Mouse (Mus musculus) frontal cortex, postnatal 10 days (tissue): Measurements from ENCODE around the gene Fezf2.
A peak's percentile ranks its signal among the peaks of the same experiment; 100 is the strongest.

ENCODE experiments used
- DNase-seq, 2 experiments: peaks; one replicate each; pipeline ENCODE4 v3.0.0; 2022; ENCODE audit warnings: low spot score in 2 of 2, mixed read lengths in 1 of 2

Fezf2 gene

DNA sequence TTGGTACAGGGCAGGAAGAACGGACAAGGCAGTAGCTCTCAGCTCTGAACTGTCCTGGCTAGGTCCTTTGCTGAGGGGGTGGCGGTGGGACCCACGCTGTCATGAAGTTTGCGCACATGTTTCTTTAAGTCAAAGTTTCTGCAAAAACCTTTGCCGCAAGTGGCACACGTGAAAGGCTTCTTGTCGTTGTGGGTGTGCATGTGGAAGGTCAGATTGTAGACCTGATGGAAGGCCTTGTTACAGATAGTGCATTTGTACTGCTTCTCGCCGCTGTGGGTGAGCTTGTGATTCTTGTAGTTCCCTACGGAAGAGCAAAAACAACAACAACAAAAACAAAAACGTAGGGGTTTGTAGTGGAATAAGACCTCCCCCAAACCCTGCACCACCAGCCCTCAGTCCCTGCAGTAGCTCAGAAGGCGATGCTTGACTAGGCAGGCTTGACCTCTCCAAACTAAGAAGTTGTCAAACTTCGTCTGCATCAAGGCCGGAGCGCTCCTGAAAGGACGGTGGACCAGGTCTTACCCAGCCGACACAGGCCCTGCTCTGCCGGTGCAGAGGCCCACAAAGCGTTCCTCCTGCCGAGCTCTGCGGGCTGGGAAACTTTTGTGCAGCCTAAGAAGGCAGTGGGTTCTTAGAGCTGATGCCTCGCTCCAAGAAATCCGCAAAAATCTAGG, 5.4 kb downstream of the Fezf2 start:
- no peak for DNase-seq

DNA sequence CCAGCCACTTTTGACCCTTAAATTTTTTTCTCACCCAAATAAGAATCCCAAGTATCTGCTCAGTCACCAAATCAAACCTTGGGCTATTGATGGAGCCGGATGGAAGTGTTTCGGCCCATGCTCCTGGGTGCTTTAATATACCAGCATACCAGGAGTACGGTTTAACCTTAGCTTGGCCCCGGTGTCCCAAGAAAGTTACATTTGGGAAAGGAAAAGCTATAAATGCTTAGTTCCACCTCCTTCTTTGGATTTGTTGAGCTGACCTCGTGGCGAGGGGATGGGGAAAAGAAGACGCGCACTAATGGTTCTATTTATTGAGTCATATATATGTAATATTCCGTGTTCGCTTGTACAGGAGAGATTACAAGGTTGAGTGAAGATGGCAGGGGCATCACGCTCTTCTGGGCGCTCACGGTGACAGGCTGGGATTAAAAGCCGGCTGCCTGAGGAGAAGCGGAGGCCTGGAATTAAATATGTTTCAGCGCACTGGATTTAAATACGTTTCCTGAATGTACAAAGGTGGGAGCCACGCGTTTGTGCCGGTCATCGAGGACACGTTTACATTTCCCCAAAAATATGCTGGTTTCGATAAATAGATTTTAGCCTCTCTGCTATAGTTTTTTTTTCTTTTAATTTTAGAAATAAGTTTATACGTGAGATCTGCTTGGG, 6.1 kb downstream of the Fezf2 start:
- DNase-seq = no peak

DNA sequence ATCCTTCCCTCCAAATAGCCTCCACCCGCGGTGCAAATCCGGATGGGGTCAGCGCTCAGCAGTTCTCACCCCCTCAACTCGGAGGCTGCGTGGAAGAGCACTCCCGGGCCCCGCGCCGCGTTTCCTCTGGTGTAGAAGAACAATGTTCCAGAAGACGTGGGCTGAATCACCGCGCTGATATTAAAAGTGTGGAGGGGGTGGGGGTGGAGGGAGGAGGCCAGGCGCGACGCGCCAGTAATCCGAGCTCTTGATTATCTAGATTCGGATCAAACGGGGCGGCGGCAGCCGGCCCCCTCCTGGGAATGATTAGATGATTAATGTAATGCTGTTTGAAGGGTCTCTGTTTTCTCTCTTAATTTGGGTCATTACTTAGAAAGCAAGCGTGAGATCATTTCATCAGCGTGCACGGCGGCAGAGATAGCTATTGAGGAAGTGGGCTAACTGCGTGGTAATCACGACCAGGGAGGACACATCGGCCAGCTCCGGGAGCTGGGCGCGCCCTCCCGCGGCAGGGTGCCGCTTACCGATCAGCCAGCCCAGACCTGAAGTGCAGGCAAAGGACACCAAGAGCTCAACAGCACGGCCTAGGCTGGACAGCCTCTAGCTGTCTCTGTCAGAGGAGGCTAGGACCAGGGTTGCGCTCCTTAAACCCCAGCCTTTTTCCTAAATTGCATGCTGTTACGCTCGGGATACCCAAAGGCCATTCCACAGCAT, 6.8 kb downstream of the Fezf2 start:
- DNase-seq = no peak

DNA sequence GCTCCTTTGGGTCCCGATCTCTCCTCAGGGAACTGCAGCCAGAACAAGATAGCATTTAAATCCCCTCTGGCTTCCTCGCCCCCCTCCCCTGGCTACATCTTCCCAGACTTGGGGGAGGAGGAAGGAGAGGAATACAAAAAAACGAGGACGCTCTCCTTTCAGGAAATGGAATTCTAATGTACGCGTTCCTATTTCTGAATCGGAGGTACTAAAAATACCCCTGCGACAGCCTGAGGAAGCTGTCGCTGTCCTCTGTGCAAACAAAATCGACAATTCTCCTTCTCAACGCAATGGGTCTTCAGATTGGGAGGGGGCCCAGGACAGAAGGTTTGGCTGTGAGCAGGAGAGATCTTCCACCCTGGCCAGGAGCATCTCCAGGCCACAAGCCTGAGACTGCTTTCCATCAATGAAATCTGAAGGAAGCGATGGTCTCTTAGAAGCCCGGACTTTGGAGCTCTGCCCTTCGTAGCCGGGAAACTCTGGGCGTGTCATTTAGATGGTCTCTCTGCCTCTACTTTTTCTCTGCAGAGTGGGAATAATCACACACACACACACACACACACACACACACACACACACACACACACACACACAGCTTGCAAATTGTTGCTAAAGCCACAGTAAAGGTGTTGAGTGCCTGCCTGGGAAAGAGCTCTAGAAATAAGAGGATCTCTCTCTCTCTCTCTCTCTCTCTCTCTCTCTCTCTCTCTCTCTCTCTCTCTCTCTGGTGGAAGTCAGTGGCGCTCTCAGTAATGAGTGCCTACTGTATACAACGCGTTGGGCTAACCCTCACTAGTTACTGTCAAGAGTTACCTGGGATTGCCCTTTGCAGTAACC, 7.5 kb downstream of the Fezf2 start:
- DNase-seq = no peak

DNA sequence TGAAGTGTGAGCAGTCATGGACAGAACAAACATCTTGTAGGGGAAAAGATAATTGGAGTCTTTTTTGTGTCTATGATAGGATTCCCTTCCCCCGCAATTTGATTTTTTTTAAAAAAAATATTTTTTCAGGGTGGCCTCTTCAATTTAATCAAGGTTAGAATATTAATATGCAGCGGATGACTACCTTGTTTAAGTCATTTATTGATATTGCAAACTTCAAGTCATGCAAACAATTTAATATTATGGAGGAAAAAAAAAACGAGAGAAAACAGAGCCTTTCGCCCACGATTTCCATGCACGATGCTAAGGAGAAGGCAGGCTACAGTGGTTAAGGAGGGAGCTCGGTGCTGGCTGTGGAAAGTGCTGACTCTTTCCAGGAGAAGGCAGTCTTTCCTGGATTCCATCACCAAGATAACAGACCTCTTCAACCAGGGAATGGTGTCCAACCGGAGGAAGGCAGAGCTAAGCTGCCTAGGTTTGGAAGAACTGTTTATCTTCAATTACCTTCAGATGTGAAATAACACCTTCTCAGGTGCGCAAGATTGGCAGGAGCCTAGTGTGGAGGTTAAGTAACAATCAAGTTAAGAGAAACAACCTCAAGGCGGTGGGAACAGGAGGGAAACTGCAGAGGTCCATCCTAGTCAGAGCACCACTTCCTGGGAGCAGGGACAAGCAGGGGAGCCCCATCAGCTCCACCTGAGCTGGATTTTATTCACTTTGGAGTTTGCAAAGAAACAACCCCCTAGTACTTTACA, 9.0 kb downstream of the Fezf2 start:
- DNase-seq = no peak

DNA sequence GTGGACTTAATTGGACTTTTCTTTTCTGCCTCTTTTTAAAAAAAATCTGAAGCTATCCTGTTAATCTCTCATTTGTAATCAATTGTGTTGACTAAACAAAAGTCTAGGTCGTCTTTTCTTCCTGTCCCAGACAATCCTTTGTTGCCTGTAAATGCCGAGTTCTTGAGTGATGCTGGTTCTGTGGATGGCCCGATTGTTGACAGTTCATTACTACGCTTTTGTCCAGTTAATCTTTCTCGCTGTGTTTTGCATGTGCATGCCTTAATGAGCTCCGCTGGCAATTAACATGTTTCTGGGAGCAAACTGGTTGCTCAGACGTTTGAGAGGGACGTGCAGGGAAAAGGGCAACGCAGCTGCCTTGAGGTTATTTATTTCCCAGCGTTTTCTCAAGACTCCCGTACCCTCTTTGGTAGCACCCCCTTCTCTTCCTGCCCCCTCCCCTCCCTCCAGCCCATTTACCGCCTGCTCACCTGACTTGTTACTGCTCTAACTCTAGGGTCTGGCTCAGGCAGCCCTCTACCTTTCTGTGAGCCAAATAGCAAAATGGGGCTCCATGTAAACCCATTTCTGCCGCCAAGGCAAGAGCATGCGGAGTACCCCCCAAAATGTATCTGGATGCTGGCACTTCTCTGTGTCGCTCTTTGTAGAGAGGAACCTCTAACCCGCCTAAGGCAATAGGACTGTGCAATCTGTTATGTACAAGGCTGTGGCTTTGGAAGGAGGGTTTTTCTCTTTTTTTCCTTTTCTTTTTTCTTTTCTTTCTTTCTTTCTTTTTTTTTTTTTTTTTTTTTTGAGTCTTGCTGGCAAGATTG, 9.8 kb downstream of the Fezf2 start:
- DNase-seq = no peak

DNA sequence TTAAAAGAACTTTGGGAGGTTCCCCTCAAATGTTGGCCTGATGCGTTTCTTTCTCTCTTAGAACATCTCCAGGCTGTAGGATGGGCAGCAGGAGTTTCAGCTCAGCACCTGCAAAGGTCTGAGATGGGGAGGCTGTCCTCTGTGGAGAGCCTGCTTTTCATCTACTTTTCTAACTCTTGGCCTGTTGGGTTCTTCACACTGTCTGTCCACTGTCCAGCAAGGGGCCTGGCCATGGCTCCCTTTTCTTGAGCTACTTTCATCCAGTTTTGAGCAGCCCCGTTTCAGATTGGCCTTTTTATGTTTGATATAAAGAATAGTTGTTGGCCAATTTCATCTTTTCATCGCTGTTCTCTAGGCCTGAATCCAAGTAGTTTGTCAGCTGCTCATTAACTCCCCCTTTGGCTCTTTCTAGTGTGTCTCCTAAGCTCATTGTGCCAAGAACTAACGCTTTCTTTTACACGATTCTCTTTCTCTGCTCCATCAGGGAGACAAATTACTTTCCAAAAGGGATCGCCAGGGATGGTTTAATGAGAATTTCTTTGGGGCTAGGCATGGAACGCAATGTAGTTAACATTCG, 10.5 kb downstream of the Fezf2 start:
- DNase-seq = no peak

DNA sequence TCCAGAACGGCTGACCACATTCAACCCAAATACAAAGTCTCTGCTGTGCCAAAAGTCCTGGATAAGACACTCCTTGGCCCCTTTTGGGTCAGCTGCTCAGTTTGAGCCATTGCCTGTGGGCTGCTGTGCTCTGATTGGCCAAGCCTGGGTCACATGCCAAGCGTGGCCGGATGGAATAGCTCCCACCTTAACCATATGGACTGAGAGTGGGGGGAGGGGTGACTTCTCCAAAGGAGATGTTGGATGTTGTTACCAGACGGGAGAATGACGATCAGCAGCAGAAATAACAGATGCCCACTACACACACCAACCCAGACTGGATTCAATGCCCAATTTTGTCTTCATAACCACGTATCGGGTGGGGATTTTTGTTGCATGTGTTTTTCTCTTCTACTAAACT, 13.1 kb downstream of the Fezf2 start:
- DNase-seq = no peak

DNA sequence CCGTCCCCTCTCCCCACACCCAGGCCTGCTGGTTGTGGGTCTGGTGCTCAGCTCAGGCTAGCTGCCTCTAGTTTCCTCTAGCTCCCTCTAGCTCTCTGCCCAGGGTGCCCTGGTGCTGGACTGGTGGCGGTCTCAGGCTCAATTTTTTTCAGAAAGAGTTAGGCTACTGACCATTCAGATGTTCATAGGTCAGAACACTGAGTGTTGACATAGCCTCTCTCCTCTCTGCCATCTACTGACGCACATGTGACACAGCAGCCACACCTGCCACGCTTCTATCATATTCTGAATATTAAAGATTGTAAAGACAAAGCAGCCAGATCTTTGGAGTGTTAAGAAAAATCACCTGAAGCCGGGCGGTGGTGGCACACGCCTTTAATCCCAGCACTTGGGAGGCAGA, 14.4 kb downstream of the Fezf2 start:
- no peak for DNase-seq

DNA sequence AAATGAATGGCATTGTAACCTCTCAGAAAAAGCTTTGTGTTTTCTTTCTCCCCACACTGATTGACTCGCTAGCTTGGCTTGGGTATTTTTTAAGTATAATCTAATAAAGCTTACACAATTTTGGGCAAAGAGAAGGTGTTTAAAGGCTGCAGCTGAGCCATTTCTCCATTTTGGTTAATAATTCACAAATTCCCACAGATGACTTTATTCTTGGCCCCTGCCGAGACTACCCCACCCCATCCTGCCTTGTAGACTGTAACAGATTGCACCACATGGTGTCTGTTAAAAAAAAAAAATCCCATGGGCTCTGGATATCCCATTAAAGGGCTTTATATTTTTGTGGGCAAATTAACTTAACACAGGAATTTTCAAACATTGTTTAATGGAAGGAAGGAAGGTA, 44.9 kb downstream of the Fezf2 start:
- no peak for DNase-seq

DNA sequence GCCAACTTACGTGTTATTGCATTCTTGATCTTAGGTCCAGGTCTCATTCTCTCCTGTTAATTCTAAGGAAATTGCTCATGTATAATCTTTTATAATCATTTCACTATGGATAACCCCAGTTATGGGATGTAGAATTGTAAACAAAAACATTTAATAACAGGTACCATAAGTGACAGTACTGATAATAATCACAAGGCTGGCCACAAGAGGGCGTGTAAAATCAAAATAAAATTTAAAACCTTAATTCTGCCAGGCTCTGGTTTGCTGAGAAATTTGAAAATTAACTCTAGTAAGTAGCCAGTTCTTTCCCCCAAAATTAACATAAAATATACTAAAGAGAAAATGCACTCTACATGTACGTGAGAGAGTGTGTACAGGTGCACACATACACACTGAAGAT, 47.3 kb downstream of the Fezf2 start:
- no peak for DNase-seq

DNA sequence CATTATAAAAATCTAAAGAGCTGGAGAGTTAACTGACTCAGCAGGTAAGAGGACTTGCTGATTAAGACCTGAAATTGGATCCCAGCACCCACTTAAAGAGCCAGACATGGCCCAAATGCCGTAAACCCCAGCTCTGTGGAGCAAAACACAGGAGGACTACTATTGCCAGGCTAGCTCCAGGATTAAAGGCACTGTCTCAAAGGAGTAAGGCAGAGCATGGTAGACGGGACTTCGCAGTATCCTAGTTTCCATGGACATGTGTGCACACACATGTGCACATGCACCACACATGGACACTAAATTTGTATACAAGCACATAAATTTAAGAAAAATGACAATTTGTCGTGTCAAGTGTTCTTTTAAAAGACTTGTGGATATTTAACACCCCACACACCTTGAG, 47.7 kb downstream of the Fezf2 start:
- DNase-seq = no peak

DNA sequence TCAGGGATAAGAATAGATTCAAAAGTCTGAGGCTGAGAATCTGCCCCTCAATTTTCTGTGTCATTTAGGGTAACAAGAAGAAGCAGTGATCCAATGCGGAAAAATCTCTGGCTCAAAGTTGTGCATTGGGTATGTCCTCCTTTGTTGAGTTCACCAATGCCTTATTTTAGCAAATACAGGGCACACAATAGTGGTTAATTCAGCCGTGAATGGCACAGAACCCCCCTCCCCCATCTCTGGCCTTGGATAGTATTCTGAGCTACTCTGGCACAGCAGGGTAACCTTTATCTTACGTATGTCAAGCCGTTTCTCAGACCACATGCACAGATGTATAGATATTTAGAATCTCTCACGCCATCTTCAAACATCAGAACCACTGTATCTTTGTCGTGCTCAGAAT, 48.3 kb downstream of the Fezf2 start:
- no peak for DNase-seq

DNA sequence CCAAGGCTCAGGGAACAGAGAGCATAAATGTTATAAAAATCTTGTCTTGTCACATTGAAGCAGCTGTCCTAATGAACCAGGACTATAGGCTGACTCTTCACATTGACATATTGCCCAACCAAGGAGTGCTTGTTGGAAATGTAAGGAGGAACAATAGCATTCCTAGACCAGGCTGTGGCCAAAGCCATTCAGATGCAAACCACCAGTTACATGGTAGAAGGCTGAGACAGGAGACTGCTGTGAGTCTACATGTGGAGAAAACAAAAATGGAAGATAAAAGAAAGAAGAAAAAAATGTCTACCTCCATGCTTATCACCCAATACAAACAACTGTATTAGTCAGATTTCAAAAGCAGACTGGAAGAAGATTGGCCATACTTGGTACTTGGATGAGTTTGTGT, 48.8 kb downstream of the Fezf2 start:
- no peak for DNase-seq

DNA sequence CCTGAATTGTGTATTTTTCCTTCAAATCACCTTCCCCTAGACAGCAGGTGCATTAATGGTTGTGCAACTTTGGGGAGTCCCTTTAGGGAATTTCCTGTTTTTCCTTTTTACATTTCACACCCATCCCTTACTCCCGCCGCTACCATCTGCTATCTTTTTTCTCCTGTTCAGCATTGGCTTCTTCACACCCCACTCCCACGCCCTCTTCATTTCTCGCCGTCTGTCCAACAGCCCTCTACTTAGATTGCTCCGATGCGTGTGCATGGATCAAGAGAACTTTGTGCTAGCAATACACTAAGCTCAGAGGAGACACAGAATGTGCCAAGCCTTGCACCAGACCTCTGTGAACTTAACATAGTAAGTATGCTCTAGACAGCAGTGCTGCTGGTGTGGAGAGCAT, 51.6 kb downstream of the Fezf2 start:
- DNase-seq = peak; percentile 46 to 50
